Mouse (Mus musculus) erythroblast, embryonic 14.5 days (primary cell): Measurements from ENCODE around the gene Otop1. TPM values are rescaled to one million over a fixed set of nuclear protein-coding genes. Genes with fewer than 3 reads are reported as not detected.

Experiments used
- H3K27me3 ChIP-seq: 2 replicates; pipeline ENCODE4 v1.6.1; 2012; ENCODE audit warnings: inconsistent platforms; ENCODE audit not compliant: control insufficient read depth
- H3K36me3 ChIP-seq: 2 replicates; pipeline ENCODE4 v1.6.1; 2012; ENCODE audit warnings: mild to moderate bottlenecking, inconsistent platforms; ENCODE audit not compliant: control insufficient read depth
- H3K4me1 ChIP-seq: 2 replicates; pipeline ENCODE4 v1.6.1; 2012; ENCODE audit warnings: inconsistent platforms; ENCODE audit not compliant: control insufficient read depth
- H3K4me3 ChIP-seq: replicated peaks from 2 replicates; pipeline ENCODE3; 2012; ENCODE audit warnings: moderate library complexity, mild to moderate bottlenecking, inconsistent platforms
- H3K9me3 ChIP-seq: 2 replicates; pipeline ENCODE4 v1.6.1; 2012; ENCODE audit warnings: low read length, inconsistent platforms, mixed read lengths; ENCODE audit not compliant: control insufficient read depth
- GATA1 ChIP-seq: IDR thresholded peaks from 2 replicates; pipeline ENCODE4 v1.6.1; 2012; ENCODE audit warnings: low read length, inconsistent platforms, mixed read lengths
- TAL1 ChIP-seq: IDR thresholded peaks from 3 replicates; pipeline ENCODE4 v1.6.1; 2012; ENCODE audit warnings: low read length, inconsistent platforms, mixed read lengths
- polyA plus RNA-seq: library from polyadenylated mRNA; stranded (reverse); fragments of >175 nt; gene quantifications from 2 replicates; pipeline ENCODE4 v1.2.3, GENCODE M21; 2012

Otop1 gene
- polyA plus RNA-seq, 1 experiment, result not detected

DNA sequence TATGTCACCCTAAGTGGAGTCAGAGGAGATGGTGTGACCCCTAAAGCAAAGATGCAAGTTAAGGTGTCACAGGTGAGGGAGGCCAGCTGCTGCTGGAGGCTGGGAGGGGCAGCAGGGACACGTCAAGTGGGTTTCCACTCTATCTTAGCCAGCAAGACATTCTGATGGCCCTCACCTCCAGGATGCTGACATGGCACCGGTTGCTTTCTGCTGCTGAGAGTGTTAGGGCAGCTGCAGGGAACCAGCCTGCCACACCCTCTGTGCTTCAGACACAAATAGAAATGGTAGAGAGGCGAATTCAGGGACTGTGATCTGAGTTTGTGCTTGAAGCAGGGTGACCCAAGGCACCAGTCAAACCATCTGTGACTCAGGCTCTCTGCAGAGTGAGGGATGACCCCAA, 34.0 kb downstream of the Otop1 start:
- no peak overlapping the region for H3K4me3 ChIP-seq
- H3K27me3 ChIP-seq, result no peaks in the 10 kb centered on the region; the same call in 1 of the 2 replicates
- no peak for TF ChIP-seq TAL1
- TF ChIP-seq GATA1, result no peak
- H3K4me1 ChIP-seq, result peaks cover 3% of the 10 kb centered on the region
- no peaks in the 10 kb centered on the region for H3K9me3 ChIP-seq
- no peaks in the 10 kb centered on the region for H3K36me3 ChIP-seq

GRCm38 (mm10) chr5:38318966-38319786, 43.4 kb downstream of the Otop1 start, which contains the start of gene Drd5:
TSS of gene Drd5 (plus strand) at chr5:38319367.
- Histone ChIP-seq H3K9me3 (no peaks in the 10 kb centered on the region), H3K36me3 (no peaks in the 10 kb centered on the region), H3K4me1 (no peaks in the 10 kb centered on the region), H3K27me3 (peaks cover 33% of the 10 kb centered on the region), H3K4me3 (no peak within 1 kb of the TSS)
- TF ChIP-seq TAL1, result no peak
- no peak for TF ChIP-seq GATA1

DNA sequence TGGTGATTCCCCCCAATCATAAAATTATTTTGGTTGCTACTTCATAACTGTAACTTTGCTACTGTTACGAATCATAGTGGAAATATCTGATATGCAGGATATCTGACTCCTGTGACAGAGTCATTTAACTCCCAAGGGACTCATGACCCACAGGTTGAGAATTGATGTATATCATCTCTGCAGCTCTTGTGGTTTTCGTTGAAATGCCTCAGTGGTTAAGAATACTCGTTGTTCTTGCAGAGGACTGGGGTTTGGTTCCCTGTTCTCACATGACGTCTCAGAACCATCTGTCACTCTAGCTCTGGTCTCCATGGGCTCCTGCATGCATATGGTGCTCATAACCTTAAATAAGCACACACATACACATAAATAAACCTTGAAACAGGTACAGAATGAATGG, 57.6 kb downstream of the Otop1 start:
- no peak for TF ChIP-seq GATA1
- TF ChIP-seq TAL1, result no peak
- no peak overlapping the region for H3K4me3 ChIP-seq
- no peaks in the 10 kb centered on the region for H3K27me3 ChIP-seq
- no peaks in the 10 kb centered on the region for H3K4me1 ChIP-seq
- no peaks in the 10 kb centered on the region for H3K9me3 ChIP-seq
- H3K36me3 ChIP-seq, result no peaks in the 10 kb centered on the region

GRCm38 (mm10) chr5:38334582-38334981, 58.8 kb downstream of the Otop1 start:
- no peak for TF ChIP-seq GATA1
- TF ChIP-seq TAL1, result no peak
- H3K4me3 ChIP-seq, result no peak overlapping the region
- no peaks in the 10 kb centered on the region for H3K9me3 ChIP-seq
- no peaks in the 10 kb centered on the region for H3K36me3 ChIP-seq
- H3K4me1 ChIP-seq, result no peaks in the 10 kb centered on the region
- H3K27me3 ChIP-seq, result no peaks in the 10 kb centered on the region

- Histone ChIP-seq H3K9me3 (no peaks in the 10 kb centered on the region), H3K27me3 (no peaks in the 10 kb centered on the region), H3K4me1 (no peaks in the 10 kb centered on the region), H3K36me3 (no peaks in the 10 kb centered on the region), H3K4me3 (no peak overlapping the region)
- TF ChIP-seq TAL1 (no peak), GATA1 (no peak)
Measured at GRCm38 (mm10) chr5:38343101-38343500, 67.3 kb downstream of the Otop1 start.

GRCm38 (mm10) chr5:38346646-38347432, 71.1 kb downstream of the Otop1 start:
- TF ChIP-seq TAL1 (no peak), GATA1 (no peak)

DNA sequence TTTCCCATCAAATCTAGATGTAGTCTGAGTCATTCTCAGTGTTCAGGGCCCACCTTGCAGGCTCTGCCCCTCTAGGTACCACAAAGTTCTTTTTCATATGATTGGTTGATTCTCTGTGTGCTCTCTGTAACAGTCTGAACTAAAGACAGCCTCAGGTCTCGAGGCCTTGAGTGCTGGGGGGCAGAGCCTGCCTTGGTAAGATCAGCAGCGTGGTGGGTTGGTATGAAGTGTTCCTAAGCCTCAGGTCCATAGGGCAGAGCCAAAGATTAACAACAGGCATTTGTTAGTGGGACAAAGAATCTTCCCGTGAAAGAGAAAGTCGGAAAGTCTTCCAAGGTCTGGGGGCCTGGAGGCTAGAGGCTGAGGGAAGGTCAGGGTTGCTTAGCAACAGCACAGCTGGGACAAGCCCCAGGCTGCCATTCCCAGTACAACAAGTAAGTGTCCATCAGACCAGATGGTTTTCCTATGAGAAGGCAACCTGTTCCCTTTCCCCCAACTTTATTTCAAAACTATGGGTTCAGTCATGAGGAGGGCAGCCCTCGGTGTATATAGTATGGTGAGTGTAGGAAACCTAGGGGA, 74.7 kb downstream of the Otop1 start:
- H3K9me3 ChIP-seq, result no peaks in the 10 kb centered on the region
- H3K4me1 ChIP-seq, result no peaks in the 10 kb centered on the region
- H3K36me3 ChIP-seq, result no peaks in the 10 kb centered on the region
- TF ChIP-seq TAL1 (no peak), GATA1 (no peak)
- no peak overlapping the region for H3K4me3 ChIP-seq
- no peaks in the 10 kb centered on the region for H3K27me3 ChIP-seq

More at GRCm38 (mm10) chr5:38346646-38347432, 71.1 kb downstream of the Otop1 start:
- no peak overlapping the region for H3K4me3 ChIP-seq
- H3K4me1 ChIP-seq, result no peaks in the 10 kb centered on the region
- no peaks in the 10 kb centered on the region for H3K27me3 ChIP-seq
- no peaks in the 10 kb centered on the region for H3K9me3 ChIP-seq
- no peaks in the 10 kb centered on the region for H3K36me3 ChIP-seq

Other genes starting within 250 kb of the Otop1 start
- gene Stx18, start 237.2 kb upstream of the Otop1 start, polyA plus RNA-seq, result 2.3 and 2.8 TPM in 2 replicates
- gene Nsg1, start 116.1 kb upstream of the Otop1 start, polyA plus RNA-seq, result not detected in 2 replicates
- gene Zbtb49, start 55.5 kb upstream of the Otop1 start, polyA plus RNA-seq, result 0.25 and 0.38 TPM in 2 replicates
- gene Lyar, start 55.5 kb upstream of the Otop1 start, polyA plus RNA-seq, result 3.8 and 4.8 TPM in 2 replicates
- 4.4 and 5.6 TPM in 2 replicates for gene Tmem128, start 15.8 kb upstream of the Otop1 start, polyA plus RNA-seq
- not detected in 2 replicates for gene Drd5, start 43.4 kb downstream of the Otop1 start, polyA plus RNA-seq
- 0.01 TPM in 1 of 2 replicates, not detected in the other for gene Slc2a9, start 227.2 kb downstream of the Otop1 start, polyA plus RNA-seq